Mouse (Mus musculus): ENCODE results near the gene Kcnq1.

DNA sequence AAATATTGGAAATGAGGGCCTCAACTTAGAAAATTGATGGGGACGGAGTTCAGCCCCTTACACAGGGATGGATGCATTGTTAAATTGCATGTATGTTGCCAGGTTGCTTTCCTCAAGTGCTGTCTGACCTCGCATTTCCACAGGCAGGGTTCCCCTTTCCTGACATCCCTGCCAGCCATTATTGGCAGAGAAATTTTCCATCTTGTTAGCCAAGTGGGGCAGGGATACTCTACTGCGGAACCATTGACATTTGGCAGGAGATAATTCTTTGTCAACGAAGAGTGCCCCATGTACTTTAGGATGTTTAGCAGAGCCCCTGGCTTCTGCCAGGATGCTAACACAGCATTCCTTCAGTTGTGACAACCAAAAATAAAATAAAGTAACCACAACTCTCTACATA, 104.6 kb downstream of the Kcnq1 start:
- TF ChIP-seq EP300 (IDR thresholded peaks at IDR 0.05; ENCODE audit: low read depth), result no peak
- no peak for TF ChIP-seq CTCF (IDR thresholded peaks at IDR 0.05; ENCODE audit: low read depth)
